Mouse (Mus musculus) bone marrow macrophage, adult 2 months (primary cell): ENCODE results near the gene Dlg1. TPM values are rescaled to one million over a fixed set of nuclear protein-coding genes. Genes with fewer than 3 reads are reported as not detected.
"Not testable (repeated sequence)": the region's sequence is repeated elsewhere in the genome, so short reads cannot be mapped to it uniquely, and the experiment has no call there.

Source experiments
- H3K27ac ChIP-seq: 2 replicates; pipeline ENCODE4 v1.5.1; 2012; ENCODE audit warnings: low read depth, low read length; ENCODE audit not compliant: insufficient read depth
- H3K4me1 ChIP-seq: 2 replicates; pipeline ENCODE4 v1.6.1; 2012; ENCODE audit warnings: low read length; ENCODE audit not compliant: control insufficient read depth, insufficient read depth
- H3K4me3 ChIP-seq: 2 replicates; pipeline ENCODE4 v1.5.1; 2012; ENCODE audit warnings: mild to moderate bottlenecking, low read length, moderate library complexity; ENCODE audit not compliant: insufficient read depth
- CTCF ChIP-seq: IDR thresholded peaks from 2 replicates; pipeline ENCODE4 v1.5.1; 2012; ENCODE audit warnings: low read depth, mild to moderate bottlenecking, low read length, moderate library complexity
- POLR2A ChIP-seq: IDR thresholded peaks from 2 replicates; pipeline ENCODE4 v1.6.1; 2012; ENCODE audit warnings: mild to moderate bottlenecking, low read depth, low read length, borderline replicate concordance
- polyA plus RNA-seq: library from polyadenylated mRNA; stranded (reverse); fragments of >200 nt; gene quantifications from 2 replicates; pipeline ENCODE4 v1.2.4, GENCODE M21; 2012; ENCODE audit not compliant: missing spikeins, insufficient read depth, insufficient read length

The Dlg1 gene
- polyA plus RNA-seq, 1 experiment, result 30.4 TPM

GRCm38 (mm10) chr16:31724121-31724520 is 60.9 kb downstream of the Dlg1 start:
- no peaks in the 10 kb centered on the region for H3K4me1 ChIP-seq
- TF ChIP-seq CTCF, result no peak
- no peak for TF ChIP-seq POLR2A

GRCm38 (mm10) chr16:31724818-31725217 is 61.6 kb downstream of the Dlg1 start:
- TF ChIP-seq POLR2A, result no peak
- H3K4me3 ChIP-seq, result no peak overlapping the region
- H3K4me1 ChIP-seq, result no peaks in the 10 kb centered on the region
- no peak overlapping the region for H3K27ac ChIP-seq

More at GRCm38 (mm10) chr16:31724121-31724520, 60.9 kb downstream of the Dlg1 start:
- Histone ChIP-seq H3K27ac (no peak overlapping the region), H3K4me3 (no peak overlapping the region)

- not testable (repeated sequence) for H3K4me1 ChIP-seq, H3K27ac ChIP-seq, H3K4me3 ChIP-seq
These were observed 67.7 kb downstream of the Dlg1 start for GRCm38 (mm10) chr16:31730971-31731370.

GRCm38 (mm10) chr16:31737081-31737480 is 73.8 kb downstream of the Dlg1 start:
- H3K27ac ChIP-seq, result no peak overlapping the region

GRCm38 (mm10) chr16:31737761-31738160 is 74.5 kb downstream of the Dlg1 start:
- H3K27ac ChIP-seq, result no peak overlapping the region
- TF ChIP-seq POLR2A (no peak), CTCF (no peak)
- H3K4me1 ChIP-seq, result no peaks in the 10 kb centered on the region
- no peak overlapping the region for H3K4me3 ChIP-seq

More at GRCm38 (mm10) chr16:31737081-31737480, 73.8 kb downstream of the Dlg1 start:
- TF ChIP-seq CTCF, result no peak
- no peak for TF ChIP-seq POLR2A
- no peak overlapping the region for H3K4me3 ChIP-seq
- H3K4me1 ChIP-seq, result no peaks in the 10 kb centered on the region

- no peak overlapping the region for H3K4me3 ChIP-seq
- no peak overlapping the region for H3K27ac ChIP-seq
- no peak for TF ChIP-seq CTCF
- no peak for TF ChIP-seq POLR2A
- no peaks in the 10 kb centered on the region for H3K4me1 ChIP-seq
These were observed 77.0 kb downstream of the Dlg1 start for GRCm38 (mm10) chr16:31740271-31740670.

GRCm38 (mm10) chr16:31740704-31741103 is 77.5 kb downstream of the Dlg1 start:
- Histone ChIP-seq H3K27ac (no peak overlapping the region), H3K4me1 (no peaks in the 10 kb centered on the region), H3K4me3 (no peak overlapping the region)
- no peak for TF ChIP-seq CTCF
- no peak for TF ChIP-seq POLR2A

- no peak overlapping the region for H3K27ac ChIP-seq
- TF ChIP-seq CTCF (no peak), POLR2A (no peak)
These were observed 87.3 kb downstream of the Dlg1 start for GRCm38 (mm10) chr16:31750526-31750925.

GRCm38 (mm10) chr16:31754172-31755025 is 91.2 kb downstream of the Dlg1 start:
- peak overlapping the region; percentile 65 for H3K27ac ChIP-seq
- peak overlapping the region; percentile 9; the same call in 1 of the 2 replicates for H3K4me3 ChIP-seq
- TF ChIP-seq CTCF (no peak), POLR2A (no peak)
- H3K4me1 ChIP-seq, result peaks cover 12% of the 10 kb centered on the region

More at GRCm38 (mm10) chr16:31750526-31750925, 87.3 kb downstream of the Dlg1 start:
- H3K4me1 ChIP-seq, result peaks cover 7% of the 10 kb centered on the region
- H3K4me3 ChIP-seq, result no peak overlapping the region

- Histone ChIP-seq H3K4me3 (no peak overlapping the region), H3K27ac (peak overlapping the region; percentile 65), H3K4me1 (peaks cover 15% of the 10 kb centered on the region)
- TF ChIP-seq CTCF (no peak), POLR2A (no peak)
These were observed 91.8 kb downstream of the Dlg1 start for GRCm38 (mm10) chr16:31755053-31755452.

GRCm38 (mm10) chr16:31756436-31756835 is 93.2 kb downstream of the Dlg1 start:
- no peak overlapping the region for H3K27ac ChIP-seq
- no peak overlapping the region for H3K4me3 ChIP-seq
- H3K4me1 ChIP-seq, result peaks cover 15% of the 10 kb centered on the region
- TF ChIP-seq POLR2A (no peak), CTCF (no peak)
